Mouse (Mus musculus) erythroblast, adult 5-6 weeks (primary cell): ENCODE data around the gene Lipc. TPM values are rescaled to one million over a fixed set of nuclear protein-coding genes. Genes with fewer than 3 reads are reported as not detected.

ENCODE experiments used
- ATAC-seq: replicated peaks from 2 replicates; pipeline ENCODE4 v1.8.0; 2016; ENCODE audit warnings: moderate number of reproducible peaks, mild to moderate bottlenecking, moderate TSS enrichment, inconsistent platforms; ENCODE audit not compliant: poor library complexity, low FRiP score, severe bottlenecking
- total RNA-seq, 2 experiments: library from RNA; stranded (forward) in 1 of 2; stranded (reverse) in 1 of 2; fragments of 150-400 nt in 1 of 2; fragments of 200-764, 138-1000 nt in 1 of 2; gene quantifications; 2 replicates each; pipeline versions ENCODE4 v1.2.3 to v1.2.4; 2015 to 2017; ENCODE audit warnings: low replicate concordance in 2 of 2

Lipc gene
- total RNA-seq, 2 experiments from 2014 or later: not detected

GRCm38 (mm10) chr9:70834217-70834616 lies 117.8 kb downstream of the Lipc start:
- ATAC-seq: peak; percentile 14

- no peak for ATAC-seq
Measured at GRCm38 (mm10) chr9:70833111-70833908, 118.7 kb downstream of the Lipc start.

- no peak for ATAC-seq
Measured at GRCm38 (mm10) chr9:70832231-70832630, 119.8 kb downstream of the Lipc start.

- no peak for ATAC-seq
Measured at GRCm38 (mm10) chr9:70830844-70831529, 121.0 kb downstream of the Lipc start.

GRCm38 (mm10) chr9:70829784-70830488 lies 122.1 kb downstream of the Lipc start:
- no peak for ATAC-seq

- ATAC-seq: no peak
Measured at GRCm38 (mm10) chr9:70827911-70828310, 124.1 kb downstream of the Lipc start.

- no peak for ATAC-seq
Measured at GRCm38 (mm10) chr9:70824103-70824502, 127.9 kb downstream of the Lipc start.

- ATAC-seq: no peak
Measured at GRCm38 (mm10) chr9:70818739-70819138, 133.3 kb downstream of the Lipc start.

- no peak for ATAC-seq
Measured at GRCm38 (mm10) chr9:70817396-70817795, 134.6 kb downstream of the Lipc start.

- ATAC-seq: no peak
Measured at GRCm38 (mm10) chr9:70816701-70817305, 135.2 kb downstream of the Lipc start.

GRCm38 (mm10) chr9:70812551-70812950 lies 139.5 kb downstream of the Lipc start:
- ATAC-seq: no peak

GRCm38 (mm10) chr9:70807714-70808113 lies 144.3 kb downstream of the Lipc start:
- no peak for ATAC-seq

GRCm38 (mm10) chr9:70806069-70806468 lies 146.0 kb downstream of the Lipc start:
- peak; percentile 53; the same call in 1 of the 2 replicates for ATAC-seq

GRCm38 (mm10) chr9:70802816-70803215 lies 149.2 kb downstream of the Lipc start:
- no peak for ATAC-seq

GRCm38 (mm10) chr9:70801761-70802160 lies 150.3 kb downstream of the Lipc start:
- ATAC-seq: no peak

GRCm38 (mm10) chr9:70800588-70801315 lies 151.3 kb downstream of the Lipc start:
- ATAC-seq: no peak

GRCm38 (mm10) chr9:70795439-70795757 lies 156.6 kb downstream of the Lipc start:
- ATAC-seq: no peak

GRCm38 (mm10) chr9:70794643-70795438 lies 157.2 kb downstream of the Lipc start:
- ATAC-seq: no peak

GRCm38 (mm10) chr9:70790621-70791020 lies 161.4 kb downstream of the Lipc start:
- ATAC-seq: no peak
